In the genomic region with DNA sequence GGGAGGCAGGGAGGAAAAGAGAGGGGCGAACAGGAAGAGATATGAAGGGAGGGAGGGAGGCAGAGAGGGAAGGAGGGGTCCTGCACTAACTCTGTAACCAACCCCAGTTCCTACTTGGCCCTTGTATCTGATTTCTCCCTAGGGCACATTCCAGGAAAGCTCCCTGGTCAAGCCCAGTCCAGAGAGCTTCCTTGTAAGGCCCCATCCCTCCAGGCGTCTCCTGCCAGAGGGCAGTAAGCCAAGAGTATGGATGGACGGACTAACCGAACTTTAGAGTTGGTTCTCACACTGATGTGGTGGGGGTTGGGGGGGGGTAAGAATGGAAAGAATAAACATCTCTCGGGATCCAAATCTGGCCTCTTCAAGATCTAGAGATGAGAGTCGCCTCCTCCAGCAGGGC, we compare ENCODE assay signal across 10 mouse cellular contexts. TPM values are rescaled to one million over a fixed set of nuclear protein-coding genes. Genes with fewer than 3 reads are reported as not detected.
DNase-seq lines count a peak whose midpoint lies in the region; ATAC-seq and TF ChIP-seq lines count a peak whose summit lies in the region.
"Had no signal": no experiment of that assay in that cellular context is flagged by ENCODE, and none has a peak within 500 bp of the region (broad histone marks: within the 10 kb centered on the region; RNA-seq: fewer than 3 reads in every experiment).

No protein-coding gene starts in this region.

- ATAC-seq in lung, embryonic 16.5 days (ENCODE audit: low read depth) = peak; percentile 58
- ATAC-seq in kidney, embryonic 14.5 days (ENCODE audit: low FRiP score, low TSS enrichment) = peak; percentile 73
- ATAC-seq in stomach, embryonic 16.5 days (ENCODE audit: insufficient read depth, low FRiP score) = peak; percentile 42
- no peak for ATAC-seq in forebrain, embryonic 11.5 days (replicated peaks; ENCODE audit: low FRiP score)

- TF ChIP-seq POLR2A in lung, adult 2 months (IDR thresholded peaks at IDR 0.05; ENCODE audit: borderline replicate concordance, extremely low read depth, low read depth, low read length) = no peak

- no peaks in the 10 kb centered on the region for H3K27me3 ChIP-seq in lung, embryonic 16.5 days (ENCODE audit: control insufficient read depth, insufficient read depth, low read depth, low read length)
- peaks cover 6% of the 10 kb centered on the region; the same call in 1 of the 2 replicates for H3K27me3 ChIP-seq in kidney, embryonic 14.5 days (ENCODE audit: control insufficient read depth, insufficient read depth, low read length)
- H3K27me3 ChIP-seq in stomach, embryonic 16.5 days (ENCODE audit: control insufficient read depth, insufficient read depth, low read length) = no peaks in the 10 kb centered on the region
- H3K27me3 ChIP-seq in forebrain, embryonic 11.5 days (ENCODE audit: control insufficient read depth, insufficient read depth, low read length) = no peaks in the 10 kb centered on the region; the same call in 1 of the 2 replicates

- H3K4me2 ChIP-seq in lung, embryonic 16.5 days (ENCODE audit: low read depth, low read length) = no peak overlapping the region
- H3K4me2 ChIP-seq in kidney, embryonic 14.5 days (replicated peaks; ENCODE audit: low read depth, low read length) = no peak overlapping the region
- 0 out of 2 replicates have a peak overlapping the region, but pooled peaks have one; percentile 14 for H3K4me2 ChIP-seq in stomach, embryonic 16.5 days (ENCODE audit: low read depth, low read length)
- H3K4me2 ChIP-seq in forebrain, embryonic 11.5 days (ENCODE audit: low read depth, low read length, severe bottlenecking) = no peak overlapping the region
- H3K4me2 ChIP-seq: limb, embryonic 12.5 days had no signal

- no peak overlapping the region for H3K9ac ChIP-seq in lung, embryonic 16.5 days (ENCODE audit: low read length)
- no peak overlapping the region for H3K9ac ChIP-seq in kidney, embryonic 14.5 days (ENCODE audit: low read depth, low read length)
- peak overlapping the region; percentile 46; the same call in 1 of the 2 replicates for H3K9ac ChIP-seq in stomach, embryonic 16.5 days (ENCODE audit: low read length)
- no peak overlapping the region for H3K9ac ChIP-seq in forebrain, embryonic 11.5 days (ENCODE audit: low read length)
- H3K9ac ChIP-seq: limb, embryonic 12.5 days had no signal

- no peak for DNase-seq in lung, adult 2 months
- DNase-seq in gastrocnemius, adult 2 months = peak; percentile 49
- DNase-seq in neural tube, embryonic 10.5 days (ENCODE audit: extremely low spot score, low spot score) = no peak
- no peak for DNase-seq in forebrain, embryonic 11.5 days (ENCODE audit: low spot score)
- no peak for DNase-seq in cerebellum, postnatal 14 days
- DNase-seq: cerebellum, adult 11-12 months had no signal

- TF ChIP-seq CTCF in lung, adult 2 months (IDR thresholded peaks at IDR 0.05; ENCODE audit: insufficient read depth, low read length) = no peak
- TF ChIP-seq CTCF in gastrocnemius, adult 2 months (IDR thresholded peaks at IDR 0.05) = no peak

- peak overlapping the region; percentile 13; the same call in 1 of the 2 replicates for H3K27ac ChIP-seq in lung, embryonic 16.5 days (ENCODE audit: low read length)
- H3K27ac ChIP-seq in gastrocnemius, adult 2 months = no peak overlapping the region
- peak overlapping the region; percentile 30; the same call in 1 of the 2 replicates for H3K27ac ChIP-seq in kidney, embryonic 14.5 days (ENCODE audit: low read depth, low read length)
- peak overlapping the region; percentile 74 for H3K27ac ChIP-seq in stomach, embryonic 16.5 days (ENCODE audit: low read length)
- H3K27ac ChIP-seq in forebrain, embryonic 11.5 days (ENCODE audit: low read depth, low read length) = no peak overlapping the region
- H3K27ac ChIP-seq: limb, embryonic 12.5 days had no signal

- peaks cover 12% of the 10 kb centered on the region for H3K4me1 ChIP-seq in lung, embryonic 16.5 days (replicated peaks; ENCODE audit: control insufficient read depth, insufficient read depth, low read length)
- peaks cover 3% of the 10 kb centered on the region for H3K4me1 ChIP-seq in lung, adult 2 months (ENCODE audit: control insufficient read depth, insufficient read depth, low read length)
- H3K4me1 ChIP-seq in kidney, embryonic 14.5 days (ENCODE audit: control insufficient read depth, insufficient read depth, low read length) = peaks cover 33% of the 10 kb centered on the region
- H3K4me1 ChIP-seq in stomach, embryonic 16.5 days (ENCODE audit: control insufficient read depth, insufficient read depth, low read length) = peaks cover 21% of the 10 kb centered on the region
- H3K4me1 ChIP-seq in forebrain, embryonic 11.5 days (replicated peaks; ENCODE audit: control insufficient read depth, insufficient read depth, low read length) = peaks cover 20% of the 10 kb centered on the region

- no peaks in the 10 kb centered on the region for H3K9me3 ChIP-seq in lung, embryonic 16.5 days (ENCODE audit: control insufficient read depth, low read length)
- no peaks in the 10 kb centered on the region for H3K9me3 ChIP-seq in kidney, embryonic 14.5 days (ENCODE audit: control insufficient read depth, low read length)
- H3K9me3 ChIP-seq in stomach, embryonic 16.5 days (replicated peaks; ENCODE audit: control insufficient read depth, low read length) = no peaks in the 10 kb centered on the region
- no peaks in the 10 kb centered on the region for H3K9me3 ChIP-seq in forebrain, embryonic 11.5 days (ENCODE audit: control insufficient read depth, low read length)
- H3K9me3 ChIP-seq: limb, embryonic 12.5 days had no signal

- no peak overlapping the region for H3K4me3 ChIP-seq in lung, embryonic 16.5 days (ENCODE audit: low read length)
- no peak overlapping the region for H3K4me3 ChIP-seq in lung, adult 2 months (replicated peaks; ENCODE audit: extremely low read depth, low read depth, low read length)
- H3K4me3 ChIP-seq in gastrocnemius, adult 2 months = no peak overlapping the region
- H3K4me3 ChIP-seq in kidney, embryonic 14.5 days (ENCODE audit: low read length) = no peak overlapping the region
- H3K4me3 ChIP-seq in stomach, embryonic 16.5 days (replicated peaks; ENCODE audit: low read length) = no peak overlapping the region
- H3K4me3 ChIP-seq in forebrain, embryonic 11.5 days (ENCODE audit: low read depth, low read length) = no peak overlapping the region
- H3K4me3 ChIP-seq: limb, embryonic 12.5 days had no signal

- 21% methylated on average over 6 of the region's 6 CpGs for WGBS in lung, embryonic 16.5 days
- whole genome bisulfite sequencing in lung, adult 2 months = 27% methylated on average over 6 of the region's 6 CpGs
- 20% methylated on average over 6 of the region's 6 CpGs for WGBS in kidney, embryonic 14.5 days
- 39% methylated on average over 6 of the region's 6 CpGs for WGBS in stomach, embryonic 16.5 days
- WGBS in forebrain, embryonic 11.5 days = 63% methylated on average over 5 of the region's 6 CpGs

- intact Hi-C loops in gastrocnemius, adult 2 months (cut with DNase I) = no loop called here

- H3K36me3 ChIP-seq in lung, embryonic 16.5 days (ENCODE audit: control insufficient read depth, insufficient read depth, low read length) = no peaks in the 10 kb centered on the region
- no peaks in the 10 kb centered on the region for H3K36me3 ChIP-seq in kidney, embryonic 14.5 days (ENCODE audit: control insufficient read depth, insufficient read depth, low read length)
- H3K36me3 ChIP-seq in stomach, embryonic 16.5 days (ENCODE audit: control insufficient read depth, insufficient read depth, low read length) = no peaks in the 10 kb centered on the region
- H3K36me3 ChIP-seq in forebrain, embryonic 11.5 days (ENCODE audit: control insufficient read depth, insufficient read depth, low read length) = no peaks in the 10 kb centered on the region
- H3K36me3 ChIP-seq: limb, embryonic 12.5 days had no signal

RNA-seq across cellular contexts. Expression of a gene that starts 29.7 kb away (rescaled TPM):
- polyA plus RNA-seq in lung, embryonic 16.5 days (2015; fragmentation: Nextera tagmentation; extraction: Ambion mirVana) = 37.1 and 40.7 TPM in 2 replicates
- 167 and 332 TPM in 2 replicates for polyA plus RNA-seq in lung, adult 2 months (2012; rRNA removed)
- 10 to 100 TPM in 1 of 2 experiments, 1 to 10 TPM in 1; 9.5 to 11.1 TPM for total RNA-seq in gastrocnemius, adult 2 months (2021)
- 68.7 and 82.2 TPM in 2 replicates for polyA plus RNA-seq in kidney, embryonic 14.5 days (2014; fragmentation: Nextera tagmentation; extraction: Ambion mirVana)
- polyA plus RNA-seq in stomach, embryonic 16.5 days (2015; fragmentation: Nextera tagmentation; extraction: Ambion mirVana) = 34.4 and 38.5 TPM in 2 replicates
- 66.5 and 67.0 TPM in 2 replicates for polyA plus RNA-seq in forebrain, embryonic 11.5 days (2014; fragmentation: Nextera tagmentation; extraction: Ambion mirVana)

Comparison
In these comparisons a context has a peak if more than half of its experiments do, and no peak if none do; other contexts are left out.
1. H3K27ac ChIP-seq: peak in lung, embryonic 16.5 days (single experiment), kidney, embryonic 14.5 days (single experiment) and stomach, embryonic 16.5 days (single experiment); none in gastrocnemius, adult 2 months (single experiment) and forebrain, embryonic 11.5 days (single experiment).